Mouse (Mus musculus) left cerebral cortex, postnatal 36 days (tissue): ENCODE data around the gene Igsf10. TPM values are rescaled to one million over a fixed set of nuclear protein-coding genes. Genes with fewer than 3 reads are reported as not detected.
"Not testable (repeated sequence)": the region's sequence is repeated elsewhere in the genome, so short reads cannot be mapped to it uniquely, and the experiment has no call there.

Experiments used
- DNase-seq, 2 experiments: peaks; one replicate each; pipeline ENCODE4 v3.0.0; 2021 to 2022; ENCODE audit warnings: low spot score in 2 of 2, mixed read lengths in 1 of 2
- intact Hi-C: fragments of 180-260 bp; cut with DNase I; formaldehyde crosslinking; loops from one replicate; pipeline ENCODE4 v1.15.1; 2025
- total RNA-seq, 2 experiments: library from RNA; stranded (reverse); gene quantifications; 2 replicates each; pipeline ENCODE4 v1.2.3; 2021

Igsf10 gene
- 1 to 10 TPM; 1.6 to 2.1 TPM for total RNA-seq

DNA sequence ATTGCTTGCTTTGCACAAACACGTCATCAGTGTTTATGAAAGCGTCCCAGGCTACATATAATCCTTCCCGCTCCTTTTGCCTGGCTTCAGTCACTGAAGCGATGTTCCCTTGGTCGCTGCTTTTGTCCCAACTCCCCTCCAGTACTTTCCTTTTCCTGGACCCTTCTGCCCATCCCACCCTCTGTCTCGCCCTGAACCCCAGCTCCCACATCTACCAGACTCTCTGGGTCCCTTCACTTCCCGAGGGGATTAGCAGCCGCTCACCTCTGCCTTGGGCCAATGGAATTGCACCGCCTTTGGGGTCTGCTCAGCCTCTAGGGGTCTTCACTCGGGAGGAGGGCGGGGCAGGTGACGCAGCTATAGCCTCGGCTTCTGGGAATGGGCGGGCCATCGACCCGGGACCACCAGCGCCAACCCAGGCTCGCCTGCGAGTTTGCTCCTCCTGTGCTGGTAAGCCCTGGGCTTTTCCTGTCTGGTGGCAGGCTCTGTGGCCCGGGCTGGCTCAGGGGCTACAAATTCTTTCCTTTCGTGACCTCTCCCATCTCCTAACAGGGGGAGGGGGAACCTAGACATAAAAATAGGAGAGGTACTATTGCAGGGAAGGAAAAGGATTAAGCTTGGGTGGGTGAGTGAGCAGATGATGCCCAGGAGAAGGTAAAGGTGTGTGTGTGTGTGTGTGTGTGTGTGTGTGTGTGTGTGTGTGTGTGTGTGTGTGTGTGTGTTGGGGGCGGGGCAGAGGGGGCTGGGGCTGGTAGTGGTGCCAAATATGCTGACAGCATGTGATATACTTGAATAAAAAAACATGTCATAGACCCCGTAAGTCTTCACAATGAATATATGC, at the start of gene Igsf10:
Igsf10 (minus strand) TSS at position 330 of the 841 bp plus-strand sequence.
- intact Hi-C loops = no loop called here
- peak; percentile 14 to 16 for DNase-seq

DNA sequence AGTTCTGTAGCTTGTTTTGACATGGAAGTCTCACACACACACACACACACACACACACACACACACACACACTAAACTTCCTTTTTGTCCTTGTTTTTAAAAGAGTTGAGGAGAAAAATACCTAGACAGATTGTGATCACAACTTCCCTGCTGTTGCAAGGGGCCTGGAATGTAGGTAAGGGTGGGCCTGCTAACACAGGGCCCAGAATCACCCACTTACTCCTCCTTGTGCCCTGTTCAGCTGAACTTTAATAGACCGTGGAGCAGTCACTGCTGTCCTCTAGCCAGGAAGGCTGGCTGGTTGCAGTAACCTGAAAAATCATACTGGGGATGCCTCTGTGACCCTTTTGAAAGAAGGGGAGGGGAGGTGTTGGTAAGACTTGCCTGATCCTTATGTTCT, 41.4 kb upstream of the Igsf10 start:
- intact Hi-C loops = no loop called here
- no peak for DNase-seq

DNA sequence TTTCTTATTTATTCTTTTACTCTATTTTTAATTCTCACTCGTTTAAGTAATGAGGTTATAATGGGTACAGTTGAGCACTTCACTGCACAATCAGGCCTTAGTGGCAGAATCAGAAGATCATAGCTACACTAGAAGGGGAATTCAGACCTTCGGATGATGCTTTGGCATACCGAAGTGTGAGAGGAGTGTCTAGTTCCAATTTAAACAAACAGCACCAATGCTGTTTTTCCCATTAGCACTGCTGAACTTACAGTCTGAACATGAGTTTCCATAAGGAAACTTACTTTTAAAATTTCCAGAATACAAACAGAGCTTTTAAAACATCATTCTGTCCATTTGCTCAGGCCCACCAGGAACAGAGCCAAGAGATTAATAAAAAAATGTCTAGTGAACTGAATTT, 40.8 kb upstream of the Igsf10 start:
- DNase-seq = no peak
- intact Hi-C loops = no loop called here

DNA sequence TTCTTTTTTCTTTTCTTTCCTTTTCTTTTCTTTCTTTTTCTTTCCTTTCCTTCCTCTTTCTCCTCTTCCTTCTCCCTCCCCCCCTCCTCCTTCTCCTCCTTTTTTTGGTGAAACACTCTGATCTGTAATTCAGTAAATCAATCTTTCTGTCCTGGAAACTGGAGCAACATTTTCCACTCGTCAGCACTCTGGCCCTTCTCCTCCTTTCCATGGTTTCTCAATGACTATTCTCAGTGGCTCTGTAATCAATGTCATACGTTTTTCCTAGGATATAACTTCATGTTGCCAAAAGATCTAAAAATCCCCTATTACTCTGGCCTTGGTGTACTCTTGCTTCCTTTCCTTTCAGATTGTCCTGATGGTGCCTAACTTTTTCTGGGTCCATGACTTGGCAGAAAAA, 40.1 kb upstream of the Igsf10 start:
- intact Hi-C loops = no loop called here
- no peak for DNase-seq

DNA sequence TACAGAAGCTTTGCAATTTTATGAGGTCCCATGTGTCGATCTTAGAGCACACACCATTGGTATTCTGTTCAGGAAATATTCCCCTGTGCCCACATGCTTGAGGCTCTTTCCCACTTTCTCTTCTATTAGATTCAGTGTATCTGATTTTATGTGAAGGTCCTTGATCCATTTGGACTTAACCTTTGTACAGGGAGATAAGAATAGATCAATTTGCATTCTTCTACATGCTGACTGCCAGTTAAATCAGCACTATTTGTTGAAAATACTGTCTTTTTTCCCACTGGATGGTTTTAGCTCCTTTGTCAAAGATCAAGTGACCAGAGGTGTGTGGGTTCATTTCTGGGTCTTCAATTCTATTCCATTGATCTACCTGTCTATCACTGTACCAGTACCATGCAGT, 34.6 kb upstream of the Igsf10 start:
- DNase-seq, intact Hi-C loops: not testable (repeated sequence)

DNA sequence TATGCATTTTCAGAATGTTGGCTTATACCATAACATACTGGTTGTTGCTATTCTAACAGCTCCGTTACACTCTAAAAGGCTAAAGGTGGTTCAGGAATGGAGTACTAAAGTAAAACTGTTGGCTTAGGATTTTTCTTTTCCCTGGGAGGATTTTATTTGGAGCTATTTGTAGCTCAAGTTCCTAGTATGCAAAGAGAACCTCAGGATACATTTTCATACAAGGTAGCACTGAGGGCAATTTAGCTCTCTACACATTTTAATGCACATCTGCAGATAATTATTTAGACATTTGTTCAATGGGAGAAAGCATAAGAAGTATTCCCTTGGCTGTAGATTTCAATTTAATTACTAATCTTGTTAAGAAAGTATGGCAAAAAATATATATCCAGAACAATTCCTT, 17.7 kb upstream of the Igsf10 start:
- intact Hi-C loops = no loop called here
- no peak for DNase-seq

DNA sequence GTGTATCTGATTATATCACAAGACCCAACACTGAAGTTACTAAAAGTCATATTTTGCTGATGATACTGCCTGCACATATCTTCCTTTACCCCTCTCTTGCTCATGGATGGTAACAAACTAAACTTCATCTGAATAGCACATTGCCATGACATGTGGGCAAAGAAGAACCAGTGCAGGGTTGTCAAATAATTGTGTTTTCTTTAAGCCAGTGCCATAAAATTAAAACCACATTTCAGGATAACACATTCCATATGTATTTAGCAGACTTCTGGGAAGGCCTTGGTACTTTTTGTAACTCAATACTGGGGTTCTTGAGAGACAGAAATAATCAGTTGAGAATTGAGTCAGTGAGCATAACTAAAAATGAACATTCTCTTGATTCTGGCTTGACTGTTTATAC, 15.9 kb upstream of the Igsf10 start:
- intact Hi-C loops = no loop called here
- no peak for DNase-seq

DNA sequence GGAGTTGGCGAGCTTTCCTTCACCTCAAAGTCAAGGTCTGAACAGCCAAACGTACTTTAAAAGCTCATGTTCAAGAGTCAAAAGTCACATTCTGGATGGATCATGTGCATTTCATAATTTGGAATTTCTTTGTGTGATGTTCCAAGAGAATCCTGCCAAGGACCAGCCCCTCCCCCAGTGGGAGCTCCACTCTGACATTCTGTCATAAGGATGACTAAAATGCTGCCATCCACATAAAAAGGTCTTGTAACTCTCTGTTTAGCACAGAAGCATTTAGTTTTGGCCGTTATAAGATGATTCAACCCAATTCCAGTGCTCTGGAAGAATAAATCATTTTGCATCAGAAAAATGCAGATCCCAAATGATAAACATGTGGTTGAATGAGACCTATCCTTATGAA, 10.0 kb upstream of the Igsf10 start:
- intact Hi-C loops = no loop called here
- no peak for DNase-seq

DNA sequence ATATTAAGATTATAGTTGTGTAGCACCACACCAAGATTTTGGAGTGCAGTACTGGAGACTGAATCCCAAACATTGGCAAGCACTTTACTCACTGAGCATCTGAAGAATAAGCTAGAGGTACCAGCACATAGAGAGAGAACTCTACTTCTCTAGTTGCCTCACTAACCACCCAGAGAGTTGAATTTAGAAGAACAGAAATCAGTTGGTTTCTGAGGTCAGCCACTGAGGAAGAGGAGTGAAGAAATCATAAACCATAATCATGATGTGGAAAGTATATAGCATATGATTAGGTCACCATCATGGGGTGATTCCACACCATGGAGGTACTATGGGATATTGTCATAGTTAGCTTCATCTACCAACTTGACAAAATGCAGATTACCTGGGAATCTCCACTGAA, 7.6 kb upstream of the Igsf10 start:
- intact Hi-C loops = no loop called here
- DNase-seq = no peak

DNA sequence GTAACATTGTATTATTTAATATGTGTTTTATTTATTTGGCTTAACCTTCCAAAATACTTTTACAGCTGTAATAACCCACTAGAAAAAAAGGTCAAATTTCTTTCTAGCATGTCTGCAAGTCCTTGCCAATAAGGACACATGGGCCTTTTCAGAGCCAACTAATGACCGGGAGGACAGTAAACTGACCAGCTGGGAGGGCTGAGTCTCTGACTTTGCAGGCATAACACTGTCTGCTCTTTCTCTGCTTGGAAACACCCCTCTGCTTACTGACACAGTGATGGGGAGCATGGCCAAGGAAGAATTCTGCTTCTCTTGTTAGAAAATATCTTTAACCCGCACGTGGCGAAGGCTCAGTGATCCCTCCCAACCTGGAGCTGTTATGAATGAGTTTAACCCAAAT, 1.2 kb downstream of the Igsf10 start:
- no peak for DNase-seq
- intact Hi-C loops = no loop called here

DNA sequence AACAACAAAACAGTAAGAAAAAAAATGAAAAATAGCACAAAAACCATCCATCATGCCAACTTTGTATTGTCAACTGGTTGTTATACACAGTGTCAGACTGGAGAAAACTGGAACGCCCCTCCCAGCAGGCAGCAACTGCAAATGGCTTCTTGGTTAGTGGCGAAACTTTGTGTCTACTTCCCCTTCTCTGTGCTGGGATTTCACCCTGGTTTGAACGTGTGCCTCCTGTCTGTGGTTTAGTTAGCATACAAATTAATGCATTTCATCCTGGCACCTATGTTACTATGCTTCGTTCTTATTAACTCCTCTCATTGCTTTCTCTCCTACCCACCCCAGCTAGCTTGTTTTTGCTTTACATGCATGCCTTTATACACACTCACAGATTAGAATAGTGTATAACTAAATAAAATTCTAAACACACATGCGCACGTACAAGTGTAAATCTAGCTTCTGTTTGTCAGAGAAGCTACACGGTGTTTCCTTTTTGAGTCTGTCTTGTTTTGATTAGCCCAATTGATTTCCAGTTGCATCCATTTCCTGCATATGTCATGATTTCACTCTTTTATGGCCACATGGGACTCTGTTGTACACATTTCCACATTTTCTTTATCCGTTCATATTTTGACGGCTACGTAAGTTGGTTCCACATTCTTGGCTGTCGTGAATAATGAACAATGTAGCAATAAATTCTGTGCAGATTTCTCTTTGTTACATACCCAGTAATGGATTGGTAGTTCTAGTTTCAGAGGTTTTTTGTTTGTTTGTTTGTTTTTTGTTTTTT, 2.4 kb downstream of the Igsf10 start:
- no peak for DNase-seq
- intact Hi-C loops = no loop called here

DNA sequence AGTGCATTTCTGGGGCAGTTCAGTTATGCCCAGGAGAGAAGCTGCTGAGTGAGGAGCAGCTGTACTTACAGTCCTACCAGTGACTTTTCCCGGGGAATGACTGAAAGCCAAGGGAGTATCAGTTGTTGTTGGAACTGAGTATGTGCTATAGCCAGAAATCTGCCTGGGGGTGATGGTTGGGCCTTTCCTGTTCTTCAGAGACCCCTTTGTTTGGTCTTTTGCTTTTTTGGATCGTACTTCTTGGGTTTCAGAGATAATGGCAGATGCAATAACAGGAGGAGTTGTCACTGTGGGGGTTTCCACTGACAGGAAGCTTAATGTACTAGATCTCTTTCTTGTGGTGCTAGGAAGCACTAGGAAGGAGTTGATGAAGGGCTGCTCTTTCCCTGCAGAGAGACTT, 15.7 kb downstream of the Igsf10 start:
- intact Hi-C loops = no loop called here
- DNase-seq = no peak

DNA sequence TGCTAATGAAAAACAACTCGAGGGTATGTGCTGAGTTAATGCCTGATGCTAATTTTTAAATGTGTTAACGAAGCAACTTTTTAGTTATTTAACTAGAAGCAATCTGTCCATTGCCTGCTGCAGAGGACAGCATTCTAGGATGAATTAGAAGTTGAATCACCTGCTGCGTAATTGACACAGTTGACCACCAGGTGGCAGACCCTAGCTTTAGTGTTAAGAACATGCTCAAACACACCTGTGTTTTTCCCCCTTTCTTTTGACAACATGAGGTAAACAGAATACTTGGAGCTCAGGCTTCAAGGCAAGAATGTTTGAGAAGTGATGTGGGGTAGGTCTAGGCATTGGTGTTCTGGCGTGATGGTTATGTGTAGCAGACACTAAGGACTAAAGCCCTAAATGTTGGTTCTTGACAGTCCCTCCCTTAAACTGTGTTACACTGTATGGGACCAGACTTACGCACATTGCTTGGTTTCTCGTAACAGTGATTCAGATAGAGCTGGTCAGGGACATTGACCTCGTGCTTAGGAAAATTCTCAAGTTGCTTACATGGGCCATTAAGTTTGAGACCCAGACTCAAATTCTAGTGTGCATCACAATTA, 22.8 kb downstream of the Igsf10 start:
- DNase-seq = peak in 1 of 2 experiments; percentile 46
- intact Hi-C loops = loop anchor here (2.0 to 5.0 kb wide), 2 partner anchors 735 to 791 kb away; no protein-coding TSS in a partner anchor

DNA sequence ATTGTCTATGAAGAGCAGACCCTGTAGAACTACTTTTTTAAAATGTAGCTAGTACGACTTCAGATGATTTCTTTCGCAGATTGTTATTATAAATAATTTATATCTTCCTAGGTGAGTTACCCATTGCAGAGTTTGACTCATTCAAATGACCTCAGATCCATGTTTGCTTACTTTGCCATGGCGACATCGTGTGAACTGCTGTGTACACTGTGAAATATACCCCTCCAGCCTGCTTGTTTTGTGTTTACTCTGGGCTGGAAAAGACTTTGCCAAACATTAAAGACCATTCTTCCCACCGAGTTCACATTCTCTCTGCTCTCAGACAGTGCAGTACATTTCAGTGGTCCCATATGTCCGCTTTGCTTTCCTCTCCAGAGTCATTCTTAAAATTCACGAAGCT, 28.1 kb downstream of the Igsf10 start:
- intact Hi-C loops = no loop called here
- DNase-seq = no peak

DNA sequence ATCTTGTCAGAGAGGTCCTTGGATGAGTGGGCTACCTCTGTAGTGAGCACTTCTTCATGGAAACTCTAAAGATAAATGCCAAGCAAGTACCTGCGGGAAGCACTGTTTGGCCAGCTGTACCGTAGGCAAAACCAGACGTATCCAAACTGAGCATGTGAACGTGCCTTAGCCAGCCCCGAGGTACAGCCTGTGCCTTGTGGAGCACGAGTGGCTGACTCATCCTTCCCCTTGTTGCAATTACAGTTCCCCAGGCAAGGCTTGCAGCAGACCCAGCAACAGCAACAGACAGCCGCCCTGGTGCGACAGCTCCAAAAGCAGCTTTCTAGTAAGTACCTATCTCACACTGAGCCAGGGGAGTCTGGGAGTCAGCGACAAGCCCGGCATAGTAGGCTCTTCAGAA, 31.6 kb downstream of the Igsf10 start:
- peak; percentile 50 to 70 for DNase-seq
- intact Hi-C loops = no loop called here

DNA sequence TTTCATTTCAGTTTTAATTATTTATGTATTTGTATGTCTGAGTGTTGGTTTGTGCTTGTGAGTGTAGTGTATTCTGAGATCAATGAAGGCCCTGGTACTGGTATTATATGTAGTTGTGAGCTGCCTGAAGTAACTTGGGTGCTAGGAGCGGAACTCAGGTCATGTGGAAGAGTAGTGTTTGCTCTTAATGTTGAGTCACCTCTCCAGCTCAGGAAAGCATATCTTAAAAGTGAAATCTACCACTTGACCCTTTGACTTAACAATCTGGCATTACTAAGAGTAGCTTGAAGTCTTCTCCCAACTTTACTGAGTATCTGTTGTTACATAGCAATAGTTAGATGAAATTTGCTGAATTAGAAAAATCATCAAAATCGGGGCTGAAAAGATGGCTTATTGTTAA, 38.7 kb downstream of the Igsf10 start:
- intact Hi-C loops = no loop called here
- DNase-seq = no peak

DNA sequence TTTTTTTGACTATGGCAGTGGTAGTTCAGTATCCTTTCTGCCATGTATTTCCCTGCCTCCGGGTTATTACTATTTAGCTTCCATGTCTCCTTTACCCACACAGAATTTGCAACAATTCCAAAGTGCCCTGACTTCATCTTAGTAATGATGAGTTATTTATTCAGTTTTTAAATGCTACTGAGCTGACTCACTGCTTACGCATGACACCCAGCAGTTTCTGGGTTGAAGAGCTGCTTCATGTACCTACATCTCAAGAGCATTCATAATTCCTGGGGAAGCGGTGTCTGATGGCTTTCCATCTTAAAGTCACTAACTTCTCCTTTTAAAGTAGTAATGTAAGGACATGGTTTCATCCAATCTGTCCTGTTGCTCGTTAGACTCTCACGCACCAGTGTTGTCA, 39.2 kb downstream of the Igsf10 start:
- no peak for DNase-seq
- intact Hi-C loops = no loop called here

DNA sequence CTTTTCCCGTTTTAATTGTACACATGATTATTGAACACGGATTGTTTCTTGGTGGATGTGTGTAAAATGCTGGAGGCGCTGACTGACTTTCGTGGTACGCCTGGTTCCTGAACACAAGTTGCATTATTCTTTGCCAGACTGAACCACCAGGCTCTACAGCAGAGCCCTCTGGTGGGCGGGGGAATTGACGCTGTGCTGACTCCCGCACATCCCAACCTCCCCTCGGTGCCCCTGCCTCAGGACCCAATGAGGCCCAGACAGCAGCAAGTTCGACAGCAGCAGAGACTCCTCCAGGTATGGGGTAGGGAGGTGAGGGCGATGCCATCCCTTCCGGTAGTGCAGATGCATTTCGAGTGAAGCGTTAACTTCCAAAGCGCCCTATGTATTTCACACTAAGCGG, 46.5 kb downstream of the Igsf10 start:
- intact Hi-C loops = no loop called here
- no peak for DNase-seq

DNA sequence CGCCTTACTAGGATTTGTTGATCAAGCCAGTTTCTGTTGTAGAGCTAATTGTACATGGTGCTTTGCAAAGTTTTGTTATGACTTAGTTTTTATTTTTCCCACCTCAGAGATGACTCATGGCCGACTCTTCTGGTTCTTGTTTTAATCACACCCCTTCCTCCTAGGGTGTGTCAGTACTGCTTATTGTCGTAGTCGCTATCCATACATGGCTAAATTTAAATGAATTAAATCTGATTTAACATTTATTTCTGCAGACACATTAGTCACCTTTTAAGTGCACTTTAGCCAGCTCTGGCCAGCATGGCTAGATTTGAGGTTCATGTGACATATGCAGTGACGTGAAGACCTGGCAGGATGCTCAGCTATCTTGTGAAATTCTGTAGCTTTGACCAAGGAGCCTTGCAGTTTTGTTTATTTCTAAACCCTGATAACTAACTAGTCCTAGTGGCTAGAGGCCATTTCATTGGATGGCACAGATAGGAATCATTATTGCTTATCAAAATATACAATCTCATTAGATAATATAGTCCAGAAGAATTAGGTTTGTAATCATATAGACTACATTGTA, 47.5 kb downstream of the Igsf10 start:
- no peak for DNase-seq
- intact Hi-C loops = no loop called here
